Mouse (Mus musculus): Measurements from ENCODE around the gene Crhr2. TPM values are rescaled to one million over a fixed set of nuclear protein-coding genes. Genes with fewer than 3 reads are reported as not detected.

The Crhr2 gene
- polyA plus RNA-seq, 1 experiment from 2014 or later: 1.0 TPM

- H3K27me3 ChIP-seq (replicated peaks; ENCODE audit: control insufficient read depth, insufficient read depth, low read length): no peaks in the 10 kb centered on the region
- H3K27ac ChIP-seq (ENCODE audit: low read depth, low read length): no peak overlapping the region
- 72% methylated on average over 5 of the region's 5 CpGs for WGBS
- ATAC-seq (replicated peaks; ENCODE audit: low FRiP score) (no peak), DNase-seq (ENCODE audit: low spot score) (no peak)
- no peak overlapping the region for H3K4me2 ChIP-seq
- H3K36me3 ChIP-seq (ENCODE audit: control insufficient read depth, insufficient read depth, low read length): no peaks in the 10 kb centered on the region
- H3K4me1 ChIP-seq (replicated peaks; ENCODE audit: control insufficient read depth, insufficient read depth, low read length): no peaks in the 10 kb centered on the region
- H3K9me3 ChIP-seq (ENCODE audit: control insufficient read depth, low read length): no peaks in the 10 kb centered on the region
- no peak overlapping the region for H3K9ac ChIP-seq (ENCODE audit: low read depth, low read length)
- H3K4me3 ChIP-seq (ENCODE audit: low read depth, low read length): no peak overlapping the region
These were observed 34.8 kb downstream of the Crhr2 start for GRCm38 (mm10) chr6:55098030-55098429.

- no peak for ATAC-seq (replicated peaks; ENCODE audit: low FRiP score)
- no peak overlapping the region for H3K4me3 ChIP-seq (ENCODE audit: low read depth, low read length)
These were observed 39.2 kb downstream of the Crhr2 start for GRCm38 (mm10) chr6:55093431-55094146.

GRCm38 (mm10) chr6:55091396-55091795, 41.4 kb downstream of the Crhr2 start:
- Histone ChIP-seq H3K4me2 (no peak overlapping the region), H3K9ac (ENCODE audit: low read depth, low read length) (no peak overlapping the region), H3K4me3 (ENCODE audit: low read depth, low read length) (no peak overlapping the region), H3K27me3 (replicated peaks; ENCODE audit: control insufficient read depth, insufficient read depth, low read length) (no peaks in the 10 kb centered on the region), H3K9me3 (ENCODE audit: control insufficient read depth, low read length) (no peaks in the 10 kb centered on the region), H3K4me1 (replicated peaks; ENCODE audit: control insufficient read depth, insufficient read depth, low read length) (no peaks in the 10 kb centered on the region), H3K36me3 (ENCODE audit: control insufficient read depth, insufficient read depth, low read length) (no peaks in the 10 kb centered on the region), H3K27ac (ENCODE audit: low read depth, low read length) (no peak overlapping the region)
- no peak for ATAC-seq (replicated peaks; ENCODE audit: low FRiP score)
- 92% methylated on average over 9 of the region's 9 CpGs for WGBS
- no peak for DNase-seq (ENCODE audit: low spot score)

More at GRCm38 (mm10) chr6:55093431-55094146, 39.2 kb downstream of the Crhr2 start:
- H3K4me2 ChIP-seq: no peak overlapping the region
- no peaks in the 10 kb centered on the region for H3K9me3 ChIP-seq (ENCODE audit: control insufficient read depth, low read length)
- H3K27ac ChIP-seq (ENCODE audit: low read depth, low read length): no peak overlapping the region
- no peaks in the 10 kb centered on the region for H3K36me3 ChIP-seq (ENCODE audit: control insufficient read depth, insufficient read depth, low read length)
- H3K4me1 ChIP-seq (replicated peaks; ENCODE audit: control insufficient read depth, insufficient read depth, low read length): no peaks in the 10 kb centered on the region
- no peaks in the 10 kb centered on the region for H3K27me3 ChIP-seq (replicated peaks; ENCODE audit: control insufficient read depth, insufficient read depth, low read length)
- DNase-seq (ENCODE audit: low spot score): no peak
- 59% methylated on average over 6 of the region's 6 CpGs for WGBS
- H3K9ac ChIP-seq (ENCODE audit: low read depth, low read length): no peak overlapping the region

GRCm38 (mm10) chr6:55090639-55091038, 42.2 kb downstream of the Crhr2 start:
- Histone ChIP-seq H3K9me3 (ENCODE audit: control insufficient read depth, low read length) (no peaks in the 10 kb centered on the region), H3K27ac (ENCODE audit: low read depth, low read length) (no peak overlapping the region), H3K9ac (ENCODE audit: low read depth, low read length) (no peak overlapping the region), H3K4me1 (replicated peaks; ENCODE audit: control insufficient read depth, insufficient read depth, low read length) (no peaks in the 10 kb centered on the region), H3K27me3 (replicated peaks; ENCODE audit: control insufficient read depth, insufficient read depth, low read length) (no peaks in the 10 kb centered on the region), H3K4me2 (no peak overlapping the region), H3K4me3 (ENCODE audit: low read depth, low read length) (no peak overlapping the region), H3K36me3 (ENCODE audit: control insufficient read depth, insufficient read depth, low read length) (no peaks in the 10 kb centered on the region)
- DNase-seq (ENCODE audit: low spot score) (no peak), ATAC-seq (replicated peaks; ENCODE audit: low FRiP score) (no peak)
- WGBS: 30% methylated on average over 4 of the region's 4 CpGs

GRCm38 (mm10) chr6:55087355-55087754, 45.5 kb downstream of the Crhr2 start:
- no peaks in the 10 kb centered on the region for H3K36me3 ChIP-seq (ENCODE audit: control insufficient read depth, insufficient read depth, low read length)
- DNase-seq (ENCODE audit: low spot score) (no peak), ATAC-seq (replicated peaks; ENCODE audit: low FRiP score) (no peak)
- no peak overlapping the region for H3K4me2 ChIP-seq
- no peaks in the 10 kb centered on the region for H3K4me1 ChIP-seq (replicated peaks; ENCODE audit: control insufficient read depth, insufficient read depth, low read length)
- 35% methylated on average over 4 of the region's 4 CpGs for WGBS
- H3K9me3 ChIP-seq (ENCODE audit: control insufficient read depth, low read length): no peaks in the 10 kb centered on the region
- H3K27me3 ChIP-seq (replicated peaks; ENCODE audit: control insufficient read depth, insufficient read depth, low read length): no peaks in the 10 kb centered on the region
- no peak overlapping the region for H3K27ac ChIP-seq (ENCODE audit: low read depth, low read length)
- H3K9ac ChIP-seq (ENCODE audit: low read depth, low read length): no peak overlapping the region
- no peak overlapping the region for H3K4me3 ChIP-seq (ENCODE audit: low read depth, low read length)

- Histone ChIP-seq H3K4me3 (ENCODE audit: low read depth, low read length) (no peak overlapping the region), H3K4me1 (replicated peaks; ENCODE audit: control insufficient read depth, insufficient read depth, low read length) (no peaks in the 10 kb centered on the region), H3K27ac (ENCODE audit: low read depth, low read length) (no peak overlapping the region), H3K36me3 (ENCODE audit: control insufficient read depth, insufficient read depth, low read length) (peaks cover 24% of the 10 kb centered on the region), H3K9ac (ENCODE audit: low read depth, low read length) (no peak overlapping the region), H3K4me2 (no peak overlapping the region), H3K27me3 (replicated peaks; ENCODE audit: control insufficient read depth, insufficient read depth, low read length) (no peaks in the 10 kb centered on the region), H3K9me3 (ENCODE audit: control insufficient read depth, low read length) (no peaks in the 10 kb centered on the region)
- no peak for DNase-seq (ENCODE audit: low spot score)
- 77% methylated on average over 7 of the region's 7 CpGs for WGBS
- ATAC-seq (replicated peaks; ENCODE audit: low FRiP score): no peak
These were observed 50.4 kb downstream of the Crhr2 start for GRCm38 (mm10) chr6:55082261-55083051.

GRCm38 (mm10) chr6:55081379-55081778, 51.4 kb downstream of the Crhr2 start:
- ATAC-seq (replicated peaks; ENCODE audit: low FRiP score) (no peak), DNase-seq (ENCODE audit: low spot score) (no peak)
- Histone ChIP-seq H3K27me3 (replicated peaks; ENCODE audit: control insufficient read depth, insufficient read depth, low read length) (no peaks in the 10 kb centered on the region), H3K4me3 (ENCODE audit: low read depth, low read length) (no peak overlapping the region), H3K9ac (ENCODE audit: low read depth, low read length) (no peak overlapping the region), H3K4me2 (no peak overlapping the region), H3K27ac (ENCODE audit: low read depth, low read length) (no peak overlapping the region), H3K36me3 (ENCODE audit: control insufficient read depth, insufficient read depth, low read length) (peaks cover 32% of the 10 kb centered on the region), H3K4me1 (replicated peaks; ENCODE audit: control insufficient read depth, insufficient read depth, low read length) (no peaks in the 10 kb centered on the region), H3K9me3 (ENCODE audit: control insufficient read depth, low read length) (no peaks in the 10 kb centered on the region)
- 76% methylated on average over 3 of the region's 3 CpGs for WGBS

GRCm38 (mm10) chr6:55076561-55077255, 56.1 kb downstream of the Crhr2 start:
- no peak overlapping the region for H3K4me2 ChIP-seq
- H3K9ac ChIP-seq (ENCODE audit: low read depth, low read length): no peak overlapping the region
- no peaks in the 10 kb centered on the region for H3K4me1 ChIP-seq (replicated peaks; ENCODE audit: control insufficient read depth, insufficient read depth, low read length)
- no peak overlapping the region for H3K4me3 ChIP-seq (ENCODE audit: low read depth, low read length)
- H3K27ac ChIP-seq (ENCODE audit: low read depth, low read length): no peak overlapping the region
- WGBS: 92% methylated on average over 4 of the region's 4 CpGs
- H3K36me3 ChIP-seq (ENCODE audit: control insufficient read depth, insufficient read depth, low read length): peaks cover 52% of the 10 kb centered on the region
- H3K9me3 ChIP-seq (ENCODE audit: control insufficient read depth, low read length): no peaks in the 10 kb centered on the region
- H3K27me3 ChIP-seq (replicated peaks; ENCODE audit: control insufficient read depth, insufficient read depth, low read length): no peaks in the 10 kb centered on the region
- DNase-seq (ENCODE audit: low spot score) (no peak), ATAC-seq (replicated peaks; ENCODE audit: low FRiP score) (no peak)
